Mouse (Mus musculus): Measurements from ENCODE around the gene Bricd5.

DNA sequence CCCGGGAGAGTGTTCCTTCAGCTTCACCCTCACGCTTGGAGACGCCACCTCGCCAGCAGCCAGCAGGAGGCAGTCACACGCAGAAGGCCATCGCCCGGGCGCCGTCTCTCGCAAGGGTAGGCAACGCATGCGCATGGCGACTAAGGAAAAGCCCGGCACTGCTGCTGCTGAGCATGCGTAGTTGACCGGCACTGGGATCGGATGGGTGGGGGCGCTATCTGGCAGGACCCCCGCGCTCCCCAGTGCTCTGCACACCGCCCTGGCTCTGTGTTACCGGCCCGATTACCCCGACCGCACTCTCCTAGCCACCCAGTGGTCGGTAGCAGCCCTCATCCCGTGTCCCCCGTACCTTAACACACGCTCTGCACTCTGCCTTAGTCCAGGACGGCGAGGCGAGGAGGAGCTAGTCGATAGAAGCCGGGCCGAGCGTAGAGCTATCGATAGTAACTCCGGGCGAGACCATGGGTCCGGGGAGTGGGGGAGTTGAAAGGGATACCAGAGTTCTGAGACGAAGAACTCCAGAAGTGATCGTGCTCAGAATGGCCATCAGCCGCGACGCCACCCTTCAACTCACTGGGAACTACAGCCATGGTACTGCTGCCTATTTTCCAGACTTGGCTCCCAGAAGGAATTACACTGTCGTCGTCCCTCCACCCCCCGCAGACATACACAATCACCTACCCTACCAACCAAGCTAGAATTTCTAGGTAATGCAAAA lies 5.1 kb downstream of the Bricd5 start, which contains the start of gene Mlst8:
- TF ChIP-seq MXI1 (IDR thresholded peaks at IDR 0.05; ENCODE audit: low read depth, low read length): peak; percentile 42
- TF ChIP-seq CHD2 (IDR thresholded peaks at IDR 0.05; ENCODE audit: low read length): no peak
- no peak for TF ChIP-seq ZC3H11A (IDR thresholded peaks at IDR 0.05; ENCODE audit: low read depth, low read length)
- TF ChIP-seq ZNF384 (IDR thresholded peaks at IDR 0.05; ENCODE audit: low read depth, low read length): no peak
- TF ChIP-seq MEF2A (IDR thresholded peaks at IDR 0.05; ENCODE audit: borderline replicate concordance, low read depth, low read length): peak; percentile 21; the same call in 1 of the 2 replicates
- TF ChIP-seq RAD21 (IDR thresholded peaks at IDR 0.05; ENCODE audit: low read depth, low read length): peak; percentile 61
